Mouse (Mus musculus) forebrain, postnatal 0 days (tissue): ENCODE measurements around the gene Fam83g. TPM values are rescaled to one million over a fixed set of nuclear protein-coding genes. Genes with fewer than 3 reads are reported as not detected.

Experiments used
- ATAC-seq: fragments of 200-750 bp; cut with Nextera tagmentation; 2 replicates; pipeline ENCODE4 v1.8.0; 2017; ENCODE audit warnings: mild to moderate bottlenecking, moderate library complexity
- DNase-seq: peaks from one replicate; pipeline ENCODE4 v3.0.0-alpha.2; 2015
- H3K27ac ChIP-seq: fragments of 300-500 bp; sonication (generic); 2 replicates; pipeline ENCODE4 v1.5.1; 2014; ENCODE audit warnings: low read depth, mild to moderate bottlenecking, antibody characterized with exemption, low read length, moderate library complexity, mixed read lengths
- H3K27me3 ChIP-seq: fragments of 300-500 bp; sonication (generic); 2 replicates; pipeline ENCODE4 v1.6.1; 2014; ENCODE audit warnings: mild to moderate bottlenecking, low read length, mixed read lengths; ENCODE audit not compliant: insufficient read depth
- H3K36me3 ChIP-seq: fragments of 300-500 bp; sonication (generic); 2 replicates; pipeline ENCODE4 v1.6.1; 2014; ENCODE audit warnings: mild to moderate bottlenecking, moderate library complexity; ENCODE audit not compliant: insufficient read depth
- H3K4me1 ChIP-seq: fragments of 300-500 bp; sonication (generic); 2 replicates; pipeline ENCODE4 v1.6.1; 2014; ENCODE audit warnings: antibody characterized with exemption; ENCODE audit not compliant: insufficient read depth
- H3K4me2 ChIP-seq: fragments of 300-500 bp; sonication (generic); 2 replicates; pipeline ENCODE4 v1.6.1; 2014; ENCODE audit warnings: low read depth, mild to moderate bottlenecking, moderate library complexity
- H3K4me3 ChIP-seq: fragments of 300-500 bp; sonication (generic); 2 replicates; pipeline ENCODE4 v1.5.1; 2014; ENCODE audit warnings: low read depth, low read length, mixed read lengths
- H3K9ac ChIP-seq: fragments of 300-500 bp; sonication (generic); 2 replicates; pipeline ENCODE4 v1.6.1; 2014; ENCODE audit warnings: mild to moderate bottlenecking
- H3K9me3 ChIP-seq: fragments of 300-500 bp; sonication (generic); 2 replicates; pipeline ENCODE4 v1.6.1; 2016; ENCODE audit warnings: low read length
- CTCF ChIP-seq: sonication (generic); IDR thresholded peaks from 2 replicates; pipeline ENCODE4 v1.5.1; 2016; ENCODE audit warnings: antibody characterized with exemption, control low read depth, low read depth
- WGBS: fragments of 180-500 bp; shearing (Covaris S2); extraction: QIAGEN DNeasy Blood & Tissue Kit; methylation state at CpG from one replicate; pipeline ENCODE4 v1.1.7; 2014; 5-methylcytosine and 5-hydroxymethylcytosine counted together
- polyA plus RNA-seq: library from polyadenylated mRNA; unstranded; fragments of >200 nt; fragmentation: Nextera tagmentation; extraction: Ambion mirVana; gene quantifications from 2 replicates; pipeline ENCODE4 v1.2.1, GENCODE M21; 2015
- total RNA-seq: library from RNA; depleted of rRNA; stranded (reverse); fragments of >200 nt; gene quantifications from 2 replicates; pipeline ENCODE4 v1.2.3, GENCODE M21; 2014

Gene Fam83g
- total and polyA plus RNA-seq, 2 experiments from 2014 or later = 0.19 to 0.86 TPM

DNA sequence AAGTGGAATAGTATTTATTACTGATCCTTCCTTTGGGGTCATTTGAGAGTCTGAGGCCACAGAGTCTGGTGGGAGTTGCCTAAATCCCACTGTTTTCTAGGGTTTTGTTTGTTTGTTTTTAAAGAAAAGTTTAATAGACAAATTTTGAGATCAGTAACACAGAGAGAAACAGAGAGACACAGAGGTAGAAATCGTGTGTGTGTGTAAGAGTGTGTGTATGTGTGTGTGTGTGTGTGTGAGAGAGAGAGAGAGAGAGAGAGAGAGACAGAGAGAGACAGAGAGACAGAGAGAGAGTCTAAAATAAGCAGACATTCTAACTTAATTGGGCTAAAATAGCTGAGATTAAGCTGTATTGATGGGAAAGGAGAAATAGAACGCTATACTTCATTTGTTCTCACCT is 30.3 kb upstream of the Fam83g start:
- DNase-seq (no peak), ATAC-seq (no peak)
- WGBS = 65% methylated on average over 2 of the region's 2 CpGs
- Histone ChIP-seq H3K9me3 (no peaks in the 10 kb centered on the region), H3K27me3 (no peaks in the 10 kb centered on the region), H3K4me3 (no peak overlapping the region), H3K4me2 (no peak overlapping the region), H3K27ac (no peak overlapping the region), H3K9ac (no peak overlapping the region), H3K4me1 (no peaks in the 10 kb centered on the region), H3K36me3 (no peaks in the 10 kb centered on the region)
- TF ChIP-seq CTCF = no peak

DNA sequence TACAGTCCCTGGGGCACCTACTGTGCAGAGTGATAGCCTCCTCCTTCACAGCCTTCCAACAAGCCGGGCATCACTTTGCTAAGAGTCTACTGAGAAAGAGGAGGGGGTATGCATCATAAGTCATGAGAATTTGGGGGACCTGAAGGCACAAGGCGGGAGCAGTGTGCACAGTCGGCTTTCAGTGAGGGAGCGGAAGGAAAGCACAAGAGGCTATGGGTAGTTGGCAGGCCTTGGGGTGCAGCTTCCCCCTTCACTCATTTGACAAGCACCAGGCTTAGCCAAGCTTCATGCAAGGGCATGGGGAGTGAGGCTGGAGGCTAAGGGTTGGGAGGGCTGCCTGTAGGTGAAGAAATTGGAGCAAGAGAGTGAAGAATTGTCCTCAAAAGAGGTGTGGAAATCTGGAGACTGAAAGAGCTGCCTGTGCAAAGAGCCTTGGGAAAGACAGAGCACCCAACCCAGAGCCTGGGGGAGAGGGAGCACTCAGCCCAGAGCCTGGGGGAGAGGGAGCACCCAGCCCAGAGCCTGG is 29.0 kb upstream of the Fam83g start:
- no peak overlapping the region for H3K27ac ChIP-seq
- no peak for ATAC-seq
- no peak overlapping the region for H3K4me2 ChIP-seq
- no peak overlapping the region for H3K9ac ChIP-seq
- H3K27me3 ChIP-seq = no peaks in the 10 kb centered on the region
- WGBS = 91% methylated on average over 4 of the region's 4 CpGs
- no peaks in the 10 kb centered on the region for H3K9me3 ChIP-seq
- H3K4me1 ChIP-seq = no peaks in the 10 kb centered on the region
- no peak overlapping the region for H3K4me3 ChIP-seq
- DNase-seq = no peak
- TF ChIP-seq CTCF = no peak
- H3K36me3 ChIP-seq = no peaks in the 10 kb centered on the region

DNA sequence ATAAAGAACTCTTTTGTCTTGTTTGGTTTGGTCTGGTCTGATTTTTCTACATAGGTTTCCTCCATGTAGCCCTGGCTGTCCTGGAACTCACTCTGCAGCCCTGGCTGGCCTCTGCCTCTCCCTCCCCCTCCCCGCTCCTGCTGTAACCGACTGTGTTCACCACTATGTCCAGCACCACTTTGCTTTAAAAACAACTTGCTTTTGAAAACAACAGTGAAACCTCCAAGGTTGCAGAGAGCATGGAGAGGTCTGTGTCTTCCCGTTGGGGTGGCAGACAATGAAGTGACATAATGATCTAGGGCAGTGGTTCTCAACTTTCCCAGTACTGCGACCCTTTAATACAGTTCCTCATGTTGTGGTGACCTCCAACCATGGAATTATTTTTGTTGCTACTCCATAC is 28.2 kb upstream of the Fam83g start:
- H3K4me2 ChIP-seq = no peak overlapping the region
- no peak overlapping the region for H3K27ac ChIP-seq
- H3K27me3 ChIP-seq = no peaks in the 10 kb centered on the region
- WGBS = 65% methylated on average over 4 of the region's 4 CpGs
- no peak overlapping the region for H3K9ac ChIP-seq
- DNase-seq (no peak), ATAC-seq (no peak)
- no peak overlapping the region for H3K4me3 ChIP-seq
- TF ChIP-seq CTCF = no peak
- H3K9me3 ChIP-seq = no peaks in the 10 kb centered on the region
- no peaks in the 10 kb centered on the region for H3K4me1 ChIP-seq
- no peaks in the 10 kb centered on the region for H3K36me3 ChIP-seq

DNA sequence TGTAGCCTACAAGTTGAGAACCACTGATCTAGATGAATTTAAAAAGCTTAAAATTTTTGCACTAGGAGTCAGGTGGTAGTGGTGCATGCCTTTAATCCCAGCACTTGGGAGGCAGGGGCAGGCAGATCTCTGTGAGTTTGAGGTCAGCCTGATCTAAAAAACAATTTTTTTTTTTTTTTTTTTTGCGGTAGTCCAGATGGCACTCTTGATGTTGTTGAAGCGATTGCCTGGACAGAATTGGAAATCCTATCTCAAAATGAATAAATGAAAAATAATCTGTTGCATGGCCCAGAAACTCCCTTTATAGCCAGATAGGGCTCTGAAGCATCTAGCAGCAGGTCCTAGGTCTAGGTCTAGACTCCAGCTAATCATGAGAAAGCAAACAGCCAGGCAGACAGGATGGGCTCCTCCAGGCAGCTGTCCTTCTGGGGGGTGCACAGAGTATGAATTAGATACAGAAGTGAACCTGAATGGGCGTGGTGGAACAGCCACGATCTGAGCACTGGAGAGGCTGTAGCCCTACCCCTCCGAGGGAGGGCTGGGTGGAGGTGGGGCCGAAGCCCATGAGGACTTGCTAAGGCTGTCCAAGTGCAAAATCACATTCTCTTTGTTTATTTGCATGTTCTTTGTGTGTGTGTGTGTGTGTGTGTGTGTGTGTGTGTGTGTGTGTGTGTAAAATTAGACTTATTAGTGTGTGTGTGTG is 27.6 kb upstream of the Fam83g start:
- WGBS = 66% methylated on average over 6 of the region's 6 CpGs

DNA sequence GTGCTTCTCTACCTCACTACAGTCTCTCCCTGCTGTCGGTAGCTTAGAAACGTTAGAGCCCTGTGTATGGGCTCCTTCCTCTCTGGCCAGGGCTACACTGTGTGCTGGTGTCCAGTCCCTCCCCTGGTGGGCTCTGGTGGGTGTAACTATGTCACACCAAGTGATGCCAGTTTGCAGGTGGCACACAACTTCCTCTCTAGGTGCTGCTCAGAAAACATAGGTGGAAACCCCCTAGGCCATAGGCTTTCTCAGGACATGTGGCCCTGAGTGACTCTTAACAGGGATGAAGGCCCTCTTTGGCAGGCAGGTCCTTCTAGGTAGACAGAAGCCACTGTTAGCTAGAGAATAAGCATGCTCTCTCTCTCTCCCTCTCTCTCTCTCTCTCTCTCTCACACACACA is 26.5 kb upstream of the Fam83g start:
- Histone ChIP-seq H3K4me2 (no peak overlapping the region), H3K27me3 (no peaks in the 10 kb centered on the region), H3K9ac (no peak overlapping the region), H3K36me3 (no peaks in the 10 kb centered on the region), H3K4me1 (no peaks in the 10 kb centered on the region), H3K27ac (no peak overlapping the region), H3K4me3 (no peak overlapping the region), H3K9me3 (no peaks in the 10 kb centered on the region)
- ATAC-seq (no peak), DNase-seq (no peak)
- no peak for TF ChIP-seq CTCF
- WGBS = 70% methylated on average over 2 of the region's 2 CpGs

More for the DNA sequence above, 27.6 kb upstream of the Fam83g start:
- no peak overlapping the region for H3K27ac ChIP-seq
- H3K9me3 ChIP-seq = no peaks in the 10 kb centered on the region
- ATAC-seq (no peak), DNase-seq (no peak)
- H3K36me3 ChIP-seq = no peaks in the 10 kb centered on the region
- no peak overlapping the region for H3K4me2 ChIP-seq
- H3K4me1 ChIP-seq = no peaks in the 10 kb centered on the region
- H3K27me3 ChIP-seq = no peaks in the 10 kb centered on the region
- no peak for TF ChIP-seq CTCF
- H3K9ac ChIP-seq = no peak overlapping the region
- H3K4me3 ChIP-seq = no peak overlapping the region

DNA sequence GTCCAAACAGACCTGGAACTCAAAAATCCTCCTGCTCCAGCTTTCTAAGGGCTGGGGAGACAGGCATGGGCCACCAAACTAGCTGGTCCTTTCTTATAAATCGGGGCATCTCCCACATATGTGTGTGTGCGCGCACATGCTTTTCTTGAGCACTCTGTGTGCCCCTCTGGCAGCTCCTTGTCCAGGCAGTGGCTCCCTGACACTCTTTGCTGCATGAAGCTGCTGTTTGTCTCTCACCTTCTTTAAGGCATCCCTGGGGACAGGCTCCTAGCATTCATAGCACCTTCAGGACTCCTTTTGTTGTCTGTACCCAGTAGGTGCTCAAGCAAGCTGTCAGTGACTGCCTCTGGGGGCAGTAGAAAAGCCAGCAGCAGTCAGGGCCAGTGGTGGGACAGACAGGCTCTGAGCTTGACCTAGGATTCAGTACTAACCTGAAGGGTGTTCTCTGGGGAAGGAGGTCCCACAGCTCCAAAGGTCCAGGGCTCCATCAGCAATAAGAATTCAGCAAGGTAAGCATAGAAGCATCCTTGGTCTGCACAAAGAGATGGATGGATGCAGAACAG is 25.4 kb upstream of the Fam83g start:
- Histone ChIP-seq H3K4me2 (no peak overlapping the region), H3K9me3 (no peaks in the 10 kb centered on the region), H3K4me1 (no peaks in the 10 kb centered on the region), H3K9ac (no peak overlapping the region), H3K4me3 (no peak overlapping the region), H3K27ac (no peak overlapping the region), H3K36me3 (no peaks in the 10 kb centered on the region), H3K27me3 (no peaks in the 10 kb centered on the region)
- TF ChIP-seq CTCF = no peak
- ATAC-seq (no peak), DNase-seq (no peak)
- 94% methylated on average over 3 of the region's 3 CpGs for WGBS

DNA sequence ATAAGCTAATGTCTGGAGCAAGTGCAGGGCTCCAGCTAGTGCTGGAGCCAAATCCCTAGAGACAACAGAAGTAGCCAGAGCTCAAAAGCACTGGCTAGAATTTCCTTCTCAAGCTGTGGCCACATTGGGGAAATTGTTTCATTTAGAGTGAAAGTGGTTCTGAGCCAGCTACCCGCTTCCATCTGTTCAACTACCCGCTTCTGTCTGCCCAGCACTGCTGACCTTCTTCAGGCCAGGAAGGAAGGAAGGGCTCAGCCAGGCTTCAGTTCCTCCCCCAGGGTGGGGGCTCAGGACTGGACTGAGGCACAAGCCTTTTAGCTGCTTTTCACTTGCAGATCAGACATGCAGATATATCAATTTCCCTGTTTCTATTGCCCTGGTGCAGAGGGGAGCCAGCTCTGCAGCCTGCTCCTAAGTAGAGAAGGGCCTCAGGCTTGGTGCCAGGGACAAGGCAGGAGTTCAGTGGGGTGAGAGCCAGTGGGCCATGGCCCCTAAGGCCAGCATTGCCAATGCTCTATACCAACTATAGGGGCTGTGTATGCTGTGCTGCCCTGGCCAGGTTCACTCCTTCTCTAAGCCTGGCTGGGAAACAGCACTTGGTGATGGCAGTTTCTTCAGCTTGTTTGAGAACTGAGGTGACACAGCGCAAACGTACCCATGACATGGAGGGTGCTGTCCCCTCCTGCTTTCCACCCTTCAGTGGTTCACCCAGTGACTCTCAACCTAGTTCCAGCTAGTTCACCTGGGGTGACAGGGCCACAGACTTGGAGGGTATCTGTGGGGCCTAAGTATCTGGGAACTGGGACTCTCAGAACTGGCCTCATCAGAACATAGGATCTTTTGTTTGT is 24.7 kb upstream of the Fam83g start:
- ATAC-seq = no peak
- 80% methylated on average over 4 of the region's 4 CpGs for WGBS
- Histone ChIP-seq H3K27ac (no peak overlapping the region), H3K4me2 (no peak overlapping the region), H3K4me3 (no peak overlapping the region), H3K4me1 (no peaks in the 10 kb centered on the region), H3K36me3 (no peaks in the 10 kb centered on the region), H3K27me3 (no peaks in the 10 kb centered on the region), H3K9me3 (no peaks in the 10 kb centered on the region), H3K9ac (no peak overlapping the region)
- no peak for DNase-seq
- TF ChIP-seq CTCF = no peak
